Mouse (Mus musculus) CH12.LX (cell line): ENCODE results near the gene Abhd4. TPM values are rescaled to one million over a fixed set of nuclear protein-coding genes. Genes with fewer than 3 reads are reported as not detected.

ENCODE experiments used
- DNase-seq: peaks from one replicate; pipeline ENCODE4 v3.0.0-alpha.2; 2013; ENCODE audit errors: extremely low read depth
- H3K27ac ChIP-seq: 2 replicates; pipeline ENCODE4 v1.5.1; 2012; ENCODE audit warnings: low read depth, mild to moderate bottlenecking, control low read depth, moderate library complexity; ENCODE audit not compliant: insufficient read depth
- H3K27me3 ChIP-seq: replicated peaks from 2 replicates; pipeline ENCODE3; 2012; ENCODE audit warnings: inconsistent platforms
- H3K36me3 ChIP-seq, 2 experiments: replicated peaks in 1 of 2; 2 replicates each; pipeline versions ENCODE3 to v1.6.1; 2012; ENCODE audit warnings: inconsistent platforms in 1 of 2, low read length in 1 of 2, mild to moderate bottlenecking in 1 of 2, mixed read lengths in 1 of 2, moderate library complexity in 1 of 2; ENCODE audit not compliant: control insufficient read depth in 1 of 2, insufficient read depth in 1 of 2
- H3K4me1 ChIP-seq, 2 experiments: 2 replicates each; pipeline ENCODE4 v1.6.1; 2012; ENCODE audit warnings: inconsistent platforms in 1 of 2, moderate library complexity in 1 of 2; ENCODE audit not compliant: insufficient read depth in 2 of 2, control insufficient read depth in 1 of 2
- H3K4me2 ChIP-seq: 2 replicates; pipeline ENCODE4 v1.6.1; 2012; ENCODE audit warnings: low read depth, mild to moderate bottlenecking, control low read depth; ENCODE audit not compliant: poor library complexity, insufficient read depth, severe bottlenecking
- H3K4me3 ChIP-seq, 3 experiments: fragments of 150-350 bp in 1 of 3; sonication (generic) in 1 of 3; replicated peaks in 1 of 3; 2 replicates each; pipeline versions ENCODE3 to v1.5.1; 2011 to 2012; ENCODE audit warnings: low read depth in 2 of 3, low read length in 2 of 3, mild to moderate bottlenecking in 2 of 3, moderate library complexity in 2 of 3, control low read depth in 1 of 3, improper control_type of control experiment in 1 of 3, inconsistent platforms in 1 of 3, mixed read lengths in 1 of 3; ENCODE audit not compliant: poor library complexity in 1 of 3
- H3K79me2 ChIP-seq: replicated peaks from 2 replicates; pipeline ENCODE4 v1.6.1; 2012; ENCODE audit warnings: mild to moderate bottlenecking, moderate library complexity; ENCODE audit not compliant: control insufficient read depth, poor library complexity, insufficient read depth, severe bottlenecking; ENCODE audit errors: extremely low read depth
- H3K9ac ChIP-seq: 2 replicates; pipeline ENCODE4 v1.6.1; 2012; ENCODE audit warnings: low read depth, mild to moderate bottlenecking, control low read depth, moderate library complexity; ENCODE audit not compliant: insufficient read depth
- H3K9me3 ChIP-seq: replicated peaks from 2 replicates; pipeline ENCODE3; 2012; ENCODE audit warnings: low read length, inconsistent platforms, mixed read lengths
- BHLHE40 ChIP-seq: IDR thresholded peaks from 2 replicates; pipeline ENCODE4 v1.6.1; 2011; ENCODE audit warnings: mild to moderate bottlenecking, low read depth, low read length, improper control_type of control experiment
- CHD1 ChIP-seq: IDR thresholded peaks from 2 replicates; pipeline ENCODE4 v1.6.1; 2012; ENCODE audit warnings: low read depth, low read length, improper control_type of control experiment, inconsistent platforms
- CHD2 ChIP-seq: IDR thresholded peaks from 2 replicates; pipeline ENCODE4 v1.6.1; 2011; ENCODE audit warnings: low read length, improper control_type of control experiment
- E2F4 ChIP-seq: IDR thresholded peaks from 2 replicates; pipeline ENCODE4 v1.6.1; 2011; ENCODE audit warnings: low read depth, low read length, improper control_type of control experiment; ENCODE audit not compliant: insufficient replicate concordance
- EP300 ChIP-seq: IDR thresholded peaks from 2 replicates; pipeline ENCODE4 v1.6.1; 2011; ENCODE audit warnings: low read length, improper control_type of control experiment
- ETS1 ChIP-seq: conservative IDR thresholded peaks from 2 replicates; pipeline ENCODE4 v1.6.1; 2012; ENCODE audit warnings: low read depth, mild to moderate bottlenecking, inconsistent platforms, low read length, improper control_type of control experiment, moderate library complexity
- GABPA ChIP-seq: IDR thresholded peaks from 2 replicates; pipeline ENCODE4 v1.6.1; 2012; ENCODE audit warnings: low read depth, low read length, improper control_type of control experiment, inconsistent platforms; ENCODE audit not compliant: insufficient replicate concordance
- HCFC1 ChIP-seq: IDR thresholded peaks from 2 replicates; pipeline ENCODE4 v1.6.1; 2012; ENCODE audit warnings: low read depth, mild to moderate bottlenecking, inconsistent platforms, low read length, improper control_type of control experiment
- IRF4 ChIP-seq: IDR thresholded peaks from 2 replicates; pipeline ENCODE4 v1.6.1; 2014; ENCODE audit warnings: low read depth, mild to moderate bottlenecking, inconsistent platforms, low read length, improper control_type of control experiment
- JUN ChIP-seq: IDR thresholded peaks from 2 replicates; pipeline ENCODE4 v1.6.1; 2011; ENCODE audit warnings: low read depth, mild to moderate bottlenecking, low read length, improper control_type of control experiment, moderate library complexity; ENCODE audit not compliant: insufficient read depth
- KAT2A ChIP-seq: IDR thresholded peaks from 2 replicates; pipeline ENCODE4 v1.6.1; 2012; ENCODE audit warnings: low read length, improper control_type of control experiment, inconsistent platforms; ENCODE audit not compliant: insufficient replicate concordance
- MAZ ChIP-seq: IDR thresholded peaks from 2 replicates; pipeline ENCODE4 v1.6.1; 2012; ENCODE audit warnings: low read depth, mild to moderate bottlenecking, inconsistent platforms, low read length, improper control_type of control experiment, moderate library complexity
- MEF2A ChIP-seq: IDR thresholded peaks from 2 replicates; pipeline ENCODE4 v1.6.1; 2014; ENCODE audit warnings: low read depth, mild to moderate bottlenecking, inconsistent platforms, low read length, improper control_type of control experiment, borderline replicate concordance
- NELFE ChIP-seq: IDR thresholded peaks from 2 replicates; pipeline ENCODE4 v1.6.1; 2011; ENCODE audit warnings: low read depth, low read length, improper control_type of control experiment
- NRF1 ChIP-seq: IDR thresholded peaks from 2 replicates; pipeline ENCODE4 v1.6.1; 2014; ENCODE audit warnings: low read depth, mild to moderate bottlenecking, inconsistent platforms, low read length, improper control_type of control experiment, moderate library complexity
- PAX5 ChIP-seq: IDR thresholded peaks from 2 replicates; pipeline ENCODE4 v1.6.1; 2012; ENCODE audit warnings: low read length, inconsistent platforms, mixed read lengths
- POLR2AphosphoS2 ChIP-seq: IDR thresholded peaks from 2 replicates; pipeline ENCODE4 v1.6.1; 2011; ENCODE audit warnings: low read depth, low read length, improper control_type of control experiment
- RAD21 ChIP-seq: IDR thresholded peaks from 2 replicates; pipeline ENCODE4 v1.6.1; 2011; ENCODE audit warnings: low read depth, mild to moderate bottlenecking, low read length, improper control_type of control experiment, moderate library complexity
- SIN3A ChIP-seq: IDR thresholded peaks from 2 replicates; pipeline ENCODE4 v1.6.1; 2012; ENCODE audit warnings: low read length, improper control_type of control experiment, inconsistent platforms
- TCF12 ChIP-seq: IDR thresholded peaks from 2 replicates; pipeline ENCODE4 v1.6.1; 2014; ENCODE audit warnings: low read depth, mild to moderate bottlenecking, inconsistent platforms, low read length, improper control_type of control experiment
- UBTF ChIP-seq: IDR thresholded peaks from 2 replicates; pipeline ENCODE4 v1.6.1; 2012; ENCODE audit warnings: low read depth, mild to moderate bottlenecking, inconsistent platforms, low read length, improper control_type of control experiment, moderate library complexity
- USF1 ChIP-seq: IDR thresholded peaks from 2 replicates; pipeline ENCODE4 v1.6.1; 2014; ENCODE audit warnings: low read depth, mild to moderate bottlenecking, inconsistent platforms, low read length, improper control_type of control experiment
- USF2 ChIP-seq: conservative IDR thresholded peaks from 2 replicates; pipeline ENCODE4 v1.6.1; 2011; ENCODE audit warnings: low read depth, low read length, improper control_type of control experiment
- ZC3H11A ChIP-seq: IDR thresholded peaks from 2 replicates; pipeline ENCODE4 v1.6.1; 2012; ENCODE audit warnings: low read depth, mild to moderate bottlenecking, inconsistent platforms, low read length, improper control_type of control experiment
- ZKSCAN1 ChIP-seq: IDR thresholded peaks from 2 replicates; pipeline ENCODE4 v1.6.1; 2012; ENCODE audit warnings: low read depth, inconsistent platforms, low read length, improper control_type of control experiment, borderline replicate concordance
- ZNF384 ChIP-seq: IDR thresholded peaks from 2 replicates; pipeline ENCODE4 v1.6.1; 2012; ENCODE audit warnings: low read depth, low read length, improper control_type of control experiment, inconsistent platforms
- dilution Hi-C: fragments of 300-500 bp; cut with MboI; formaldehyde crosslinking; loops from 2 replicates; pipeline ENCODE4 v1.14.3; 2020; ENCODE audit warnings: low sequenced_read_pairs; ENCODE audit not compliant: extremely low pct_unique_long_range_greater_than_20kb, extremely low pct_ligation_motif_present
- in situ Hi-C: fragments of 300-500 bp; cut with MboI; formaldehyde crosslinking; loops from 3 replicates; pipeline ENCODE4 v1.14.3; 2019; ENCODE audit warnings: low sequenced_read_pairs, low pct_ligation_motif_present, low pct_unique_long_range_greater_than_20kb, mixed read lengths
- polyA plus RNA-seq: library from polyadenylated mRNA; unstranded; fragments of >175 nt; gene quantifications from 2 replicates; pipeline ENCODE4 v1.2.1, GENCODE M21; 2012; ENCODE audit warnings: low read depth; ENCODE audit not compliant: insufficient read length
- total RNA-seq, 2 experiments: library from RNA; depleted of rRNA; stranded (reverse); fragments of 300-350 nt in 1 of 2; fragments of >200 nt in 1 of 2; gene quantifications; 2 replicates each; pipeline ENCODE4 v1.2.3; 2012 to 2014

Abhd4 gene
- total and polyA plus RNA-seq, 3 experiments, result 15.9 to 23.0 (median 19.8) TPM

- H3K27ac ChIP-seq, result peak overlapping the region; percentile 95; the same call in 1 of the 2 replicates
Measured at GRCm38 (mm10) chr14:54234231-54235040, 19.6 kb upstream of the Abhd4 start.

DNA sequence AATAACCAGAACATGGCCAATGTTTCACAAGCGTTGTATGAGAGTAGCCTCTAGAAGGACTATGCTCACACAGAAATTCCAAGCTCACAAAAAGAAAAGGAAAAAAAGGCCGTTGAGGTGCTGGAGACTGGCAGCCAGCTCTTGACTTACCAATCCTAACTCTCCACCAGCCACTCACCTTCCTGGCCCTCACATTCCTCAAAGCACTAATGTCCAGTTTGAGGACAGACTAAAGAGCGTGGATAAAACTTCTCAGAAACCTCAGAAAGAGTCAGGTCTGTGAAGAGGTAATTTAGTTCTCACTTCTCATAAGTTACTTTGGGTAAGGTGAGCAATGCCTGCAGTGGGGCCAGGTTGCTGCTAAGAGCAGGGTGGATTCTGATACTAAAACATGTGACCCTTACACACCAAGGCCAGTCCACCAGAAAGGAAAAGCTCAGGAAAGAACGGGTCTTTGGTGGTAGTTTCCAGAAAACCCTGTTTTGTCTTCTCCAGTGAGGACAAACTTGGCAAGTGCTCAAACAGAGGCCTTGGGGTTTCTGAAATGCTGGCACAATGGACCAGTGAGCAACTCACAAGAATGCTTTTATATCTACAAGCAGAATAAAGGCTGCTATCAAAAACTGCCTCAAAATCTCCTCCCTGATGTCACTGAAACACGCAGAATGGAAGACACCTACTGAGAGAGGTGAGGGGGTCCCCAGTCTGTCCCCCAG, 18.0 kb upstream of the Abhd4 start:
- no peak for DNase-seq

More at GRCm38 (mm10) chr14:54234231-54235040, 19.6 kb upstream of the Abhd4 start:
- TF ChIP-seq HCFC1, result no peak
- TF ChIP-seq MEF2A, result no peak
- no peak for TF ChIP-seq GABPA
- TF ChIP-seq E2F4, result no peak
- no peak for TF ChIP-seq MAZ
- TF ChIP-seq RAD21, result no peak
- TF ChIP-seq SIN3A, result no peak
- no peak for TF ChIP-seq ETS1
- no peak for TF ChIP-seq EP300
- no peak for TF ChIP-seq CHD1
- no peak for TF ChIP-seq JUN
- TF ChIP-seq USF2, result no peak
- TF ChIP-seq PAX5, result no peak
- TF ChIP-seq USF1, result no peak
- no peak for TF ChIP-seq ZNF384
- no peak for TF ChIP-seq BHLHE40
- no peak for TF ChIP-seq ZKSCAN1
- no peak for TF ChIP-seq UBTF
- no peak for TF ChIP-seq TCF12
- TF ChIP-seq ZC3H11A, result no peak
- peaks cover 22 to 48% of the 10 kb centered on the region in 2 experiments for H3K36me3 ChIP-seq
- in situ Hi-C loops (loop anchor here (5.0 to 10.0 kb wide), 2 partner anchors 200 to 413 kb away; partner anchors contain the start of gene Mmp14), dilution Hi-C loops (no loop called here)
- H3K9me3 ChIP-seq, result no peaks in the 10 kb centered on the region
- H3K27me3 ChIP-seq, result no peaks in the 10 kb centered on the region
- DNase-seq, result no peak
- no peaks in the 10 kb centered on the region for H3K79me2 ChIP-seq
- no peak overlapping the region for H3K4me2 ChIP-seq
- H3K4me1 ChIP-seq, result peaks cover 13 to 57% of the 10 kb centered on the region in 2 experiments
- H3K9ac ChIP-seq, result no peak overlapping the region
- H3K4me3 ChIP-seq, result no peak overlapping the region

More for the DNA sequence above, 18.0 kb upstream of the Abhd4 start:
- in situ Hi-C loops (loop anchor here (10.0 kb wide), 1 partner anchor 199 kb away; the partner anchor contains the start of gene Mmp14), dilution Hi-C loops (no loop called here)
- no peaks in the 10 kb centered on the region for H3K27me3 ChIP-seq
- no peak overlapping the region for H3K27ac ChIP-seq
- H3K9ac ChIP-seq, result no peak overlapping the region
- H3K4me3 ChIP-seq, result no peak overlapping the region
- TF ChIP-seq ZKSCAN1 (no peak), CHD1 (no peak), NELFE (no peak), POLR2AphosphoS2 (no peak), HCFC1 (no peak), IRF4 (no peak), CHD2 (no peak), NRF1 (no peak), KAT2A (no peak)
- H3K4me2 ChIP-seq, result no peak overlapping the region
- peaks cover 9 to 55% of the 10 kb centered on the region in 2 experiments for H3K4me1 ChIP-seq
- peaks cover 28 to 60% of the 10 kb centered on the region in 2 experiments for H3K36me3 ChIP-seq
- no peaks in the 10 kb centered on the region for H3K9me3 ChIP-seq
- no peaks in the 10 kb centered on the region for H3K79me2 ChIP-seq
